Mouse (Mus musculus) small intestine, adult 2 months (tissue): ENCODE data around the gene Gm20538. TPM values are rescaled to one million over a fixed set of nuclear protein-coding genes. Genes with fewer than 3 reads are reported as not detected.

Experiments
- H3K27ac ChIP-seq: fragments of 200-500 bp; 2 replicates; pipeline ENCODE4 v1.5.1; 2012; ENCODE audit warnings: low read depth, low read length, control low read depth, inconsistent platforms; ENCODE audit not compliant: insufficient read depth
- H3K27me3 ChIP-seq: fragments of 200-500 bp; 2 replicates; pipeline ENCODE4 v1.6.1; 2012; ENCODE audit warnings: mild to moderate bottlenecking, moderate library complexity, low read length, inconsistent platforms; ENCODE audit not compliant: control insufficient read depth, insufficient read depth
- H3K36me3 ChIP-seq: fragments of 200-500 bp; 2 replicates; pipeline ENCODE4 v1.6.1; 2012; ENCODE audit warnings: mild to moderate bottlenecking, low read length, control low read depth, inconsistent platforms; ENCODE audit not compliant: control insufficient read depth, insufficient read depth
- H3K4me1 ChIP-seq: fragments of 200-500 bp; 2 replicates; pipeline ENCODE4 v1.6.1; 2012; ENCODE audit warnings: low read length, inconsistent platforms, mixed read lengths; ENCODE audit not compliant: control insufficient read depth, insufficient read depth, insufficient read length
- H3K4me3 ChIP-seq: fragments of 200-500 bp; 2 replicates; pipeline ENCODE4 v1.5.1; 2012; ENCODE audit warnings: low read depth, mild to moderate bottlenecking, control low read depth, inconsistent platforms, low read length, moderate library complexity
- CTCF ChIP-seq: fragments of 200-500 bp; IDR thresholded peaks from 2 replicates; pipeline ENCODE4 v1.5.1; 2012; ENCODE audit warnings: low read depth, mild to moderate bottlenecking, control low read depth, inconsistent platforms, low read length, moderate library complexity, mixed read lengths; ENCODE audit not compliant: insufficient replicate concordance, insufficient read length; ENCODE audit errors: extremely low read depth
- POLR2A ChIP-seq: fragments of 200-500 bp; IDR thresholded peaks from 2 replicates; pipeline ENCODE4 v1.6.1; 2012; ENCODE audit warnings: low read depth, mild to moderate bottlenecking, control low read depth, inconsistent platforms, low read length, moderate library complexity
- WGBS: fragments of 180-500 bp; shearing (Covaris S2); methylation state at CpG from one replicate; pipeline ENCODE4 v1.1.7; 2018; 5-methylcytosine and 5-hydroxymethylcytosine counted together
- polyA plus RNA-seq: library from polyadenylated mRNA; depleted of rRNA; stranded (reverse); fragments of >200 nt; gene quantifications from 2 replicates; pipeline ENCODE4 v1.2.3, GENCODE M21; 2012

The Gm20538 gene
- polyA plus RNA-seq, 1 experiment: not detected

DNA sequence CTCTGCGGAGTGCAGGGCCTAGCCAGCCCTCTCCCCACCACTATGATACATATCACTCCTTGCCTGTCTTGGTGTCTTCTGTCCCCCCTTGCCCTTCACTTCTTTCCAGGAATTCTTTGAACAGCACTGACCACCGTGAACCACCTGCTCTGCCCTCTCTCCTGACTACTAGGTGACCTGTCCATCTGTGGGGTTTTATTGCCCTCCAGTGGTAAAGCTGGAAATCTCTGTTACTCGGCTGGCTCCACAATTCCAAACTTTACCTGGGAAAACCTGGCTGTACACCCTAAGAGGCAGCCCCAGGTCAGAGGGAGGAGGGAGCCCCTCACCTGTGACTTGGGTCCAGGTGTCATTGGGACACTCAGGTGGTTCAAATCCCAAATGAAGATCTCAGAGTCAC lies 17.3 kb downstream of the Gm20538 start:
- Histone ChIP-seq H3K4me1 (no peaks in the 10 kb centered on the region), H3K4me3 (no peak overlapping the region), H3K27me3 (no peaks in the 10 kb centered on the region), H3K27ac (no peak overlapping the region), H3K36me3 (no peaks in the 10 kb centered on the region)
- WGBS: 40% methylated on average over 3 of the region's 3 CpGs
- no peak for TF ChIP-seq CTCF
- TF ChIP-seq POLR2A: no peak

- 78% methylated on average over 6 of the region's 6 CpGs for WGBS
- Histone ChIP-seq H3K4me1 (no peaks in the 10 kb centered on the region), H3K36me3 (no peaks in the 10 kb centered on the region), H3K27ac (no peak overlapping the region), H3K4me3 (no peak overlapping the region), H3K27me3 (no peaks in the 10 kb centered on the region)
- TF ChIP-seq POLR2A (no peak), CTCF (no peak)
Observed at GRCm38 (mm10) chr19:44530018-44530417, 22.6 kb downstream of the Gm20538 start.

DNA sequence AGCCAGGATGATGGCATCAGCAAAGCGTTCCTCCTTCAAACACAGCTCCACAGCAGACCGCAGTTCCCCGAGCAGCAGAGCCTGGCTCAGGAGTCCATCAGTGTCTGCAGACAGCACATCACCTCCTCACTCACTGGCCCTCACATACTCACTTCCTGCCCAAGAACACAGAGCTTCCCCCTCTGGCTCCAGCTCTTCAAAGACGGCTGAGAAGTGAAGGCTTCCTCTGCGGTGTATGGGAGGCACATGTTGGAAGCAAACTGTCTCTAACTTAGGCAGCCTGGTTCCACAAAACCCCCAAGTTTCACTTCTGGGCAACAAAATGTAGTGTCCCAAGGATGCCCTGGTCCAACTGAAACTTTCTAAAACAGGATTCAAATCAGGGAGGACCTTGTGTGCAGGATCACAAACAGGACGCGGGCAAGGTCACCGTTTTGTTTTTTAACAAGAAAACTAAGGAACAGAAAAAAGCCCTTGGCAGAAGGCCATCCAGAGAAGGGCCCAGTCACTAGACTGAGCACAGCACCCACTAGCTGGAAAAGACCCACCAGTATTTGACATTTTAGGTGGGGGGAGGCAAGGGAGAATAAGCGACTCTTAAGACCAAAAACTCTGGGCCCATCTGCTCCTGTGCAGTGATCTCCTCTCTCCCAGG lies 27.0 kb downstream of the Gm20538 start:
- no peak for TF ChIP-seq CTCF
- TF ChIP-seq POLR2A: no peak
- Histone ChIP-seq H3K27me3 (no peaks in the 10 kb centered on the region), H3K27ac (no peak overlapping the region), H3K36me3 (no peaks in the 10 kb centered on the region), H3K4me1 (no peaks in the 10 kb centered on the region), H3K4me3 (no peak overlapping the region)
- WGBS: 73% methylated on average over 9 of the region's 9 CpGs

DNA sequence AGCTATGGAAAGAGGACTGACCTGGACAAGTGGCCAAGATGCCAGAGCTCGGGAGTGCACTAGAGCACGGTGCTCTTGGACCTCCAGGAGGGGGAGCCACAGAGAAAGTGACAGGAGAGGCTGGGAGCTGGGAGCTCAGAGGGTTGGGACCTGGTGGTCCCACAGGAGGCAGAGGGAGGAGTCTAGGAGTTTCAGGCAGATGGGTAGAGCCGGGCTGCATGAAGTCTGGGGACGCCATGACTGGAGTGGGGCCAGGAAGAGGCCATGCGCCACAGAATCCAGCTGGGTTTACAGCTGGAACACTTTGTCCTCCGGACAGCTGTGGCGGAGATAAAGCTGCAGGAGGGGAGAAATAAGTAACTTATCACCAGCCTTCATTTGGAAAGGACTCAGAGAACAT lies 33.5 kb downstream of the Gm20538 start:
- H3K36me3 ChIP-seq: no peaks in the 10 kb centered on the region
- peaks cover 2% of the 10 kb centered on the region; the same call in 1 of the 2 replicates for H3K4me1 ChIP-seq
- TF ChIP-seq POLR2A: no peak
- TF ChIP-seq CTCF: no peak
- H3K4me3 ChIP-seq: no peak overlapping the region
- no peak overlapping the region for H3K27ac ChIP-seq
- WGBS: 18% methylated on average over 7 of the region's 7 CpGs
- H3K27me3 ChIP-seq: no peaks in the 10 kb centered on the region; the same call in 1 of the 2 replicates

DNA sequence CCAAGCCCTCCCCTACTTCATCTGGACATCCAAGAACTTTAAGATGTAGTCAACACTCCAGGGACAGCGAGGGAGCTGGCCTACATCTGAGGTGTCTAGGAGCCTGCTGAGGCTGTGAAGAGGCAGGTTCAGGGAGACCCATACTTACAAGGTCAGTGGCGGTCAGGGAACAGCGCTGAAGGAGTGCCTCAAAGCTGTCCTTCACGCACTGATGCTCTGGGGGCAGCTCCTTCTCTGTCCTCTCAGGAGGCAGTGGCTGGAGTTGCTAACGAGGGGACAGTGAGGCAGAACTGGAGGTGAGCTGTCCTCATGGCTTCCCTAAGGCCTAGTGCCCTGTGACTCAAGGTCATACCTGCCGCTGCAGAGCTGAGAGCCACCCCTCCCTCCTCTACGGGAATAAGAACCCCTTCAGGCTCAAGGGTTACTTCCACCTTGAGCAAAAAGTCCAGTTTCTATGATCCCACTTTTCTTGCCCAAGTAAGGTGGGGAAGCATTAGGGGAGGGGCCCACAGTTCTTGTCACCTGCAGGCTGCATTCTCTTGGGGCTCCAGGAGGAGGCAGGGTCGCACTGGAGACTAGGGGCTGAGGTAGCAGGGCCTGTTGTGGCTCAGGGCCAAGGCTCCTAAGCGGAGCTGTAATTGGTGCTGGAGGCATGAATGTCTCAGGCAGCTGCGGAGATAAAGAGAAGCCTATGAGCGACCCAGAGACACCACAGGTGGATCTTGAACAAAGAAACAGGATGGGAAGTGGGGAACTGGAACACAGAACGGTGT lies 34.4 kb downstream of the Gm20538 start:
- no peak overlapping the region for H3K27ac ChIP-seq
- peaks cover 2% of the 10 kb centered on the region; the same call in 1 of the 2 replicates for H3K4me1 ChIP-seq
- no peaks in the 10 kb centered on the region for H3K36me3 ChIP-seq
- H3K27me3 ChIP-seq: no peaks in the 10 kb centered on the region; the same call in 1 of the 2 replicates
- no peak overlapping the region for H3K4me3 ChIP-seq
- TF ChIP-seq POLR2A (no peak), CTCF (no peak)
- 63% methylated on average over 12 of the region's 12 CpGs for WGBS

DNA sequence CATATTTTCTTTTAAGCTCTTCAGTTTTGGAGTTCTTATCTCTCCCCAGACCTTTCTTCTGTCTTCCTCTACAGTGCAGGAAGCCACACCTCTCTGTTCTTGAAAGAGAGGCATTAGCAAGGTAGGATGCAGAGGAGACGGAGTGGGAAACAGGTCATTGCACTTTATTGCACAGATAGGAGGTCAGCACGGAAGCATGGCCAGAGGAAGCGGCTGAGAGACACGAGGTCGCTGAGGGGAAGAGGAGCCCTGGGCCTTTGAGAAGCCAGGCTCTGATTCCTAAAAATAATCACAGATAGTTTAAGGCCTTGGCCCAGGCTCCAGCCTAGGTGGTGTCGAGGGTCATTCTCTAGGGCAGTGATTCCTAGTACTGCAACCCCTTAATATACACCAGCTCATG lies 36.9 kb downstream of the Gm20538 start:
- peaks cover 9% of the 10 kb centered on the region; the same call in 1 of the 2 replicates for H3K4me1 ChIP-seq
- TF ChIP-seq CTCF (no peak), POLR2A (no peak)
- no peak overlapping the region for H3K27ac ChIP-seq
- WGBS: 63% methylated on average over 6 of the region's 6 CpGs
- H3K36me3 ChIP-seq: no peaks in the 10 kb centered on the region
- H3K27me3 ChIP-seq: peaks cover 22% of the 10 kb centered on the region
- H3K4me3 ChIP-seq: no peak overlapping the region

- Histone ChIP-seq H3K4me1 (peaks cover 9% of the 10 kb centered on the region; the same call in 1 of the 2 replicates), H3K27me3 (peaks cover 32% of the 10 kb centered on the region), H3K27ac (no peak overlapping the region), H3K4me3 (no peak overlapping the region), H3K36me3 (no peaks in the 10 kb centered on the region)
- 44% methylated on average over 14 of the region's 14 CpGs for WGBS
- TF ChIP-seq POLR2A (no peak), CTCF (no peak)
Observed at GRCm38 (mm10) chr19:44514521-44515451, 37.8 kb downstream of the Gm20538 start.
